Mouse (Mus musculus) midbrain, embryonic 11.5 days (tissue): ENCODE measurements at regions not wholly inside any gene's neighbourhood (a gene's known extent, or its start where the extent isn't known, plus 50 kb on each side); places are given as distances from the start of the nearest gene placed in this dataset.

ENCODE experiments used
- ATAC-seq: fragments of 200-750 bp; cut with Nextera tagmentation; 2 replicates; pipeline ENCODE4 v1.8.0; 2017; ENCODE audit warnings: moderate TSS enrichment, moderate library complexity; ENCODE audit not compliant: low FRiP score
- DNase-seq: peaks from one replicate; pipeline ENCODE4 v3.0.0; 2015; ENCODE audit warnings: low spot score; ENCODE audit errors: missing footprints
- H3K27ac ChIP-seq: fragments of 300-500 bp; sonication (generic); 2 replicates; pipeline ENCODE4 v1.5.1; 2014; ENCODE audit warnings: low read depth, low read length
- H3K27me3 ChIP-seq: fragments of 300-500 bp; sonication (generic); 2 replicates; pipeline ENCODE4 v1.6.1; 2014; ENCODE audit warnings: mild to moderate bottlenecking, low read length, moderate library complexity, mixed read lengths; ENCODE audit not compliant: control insufficient read depth, insufficient read depth
- H3K36me3 ChIP-seq: fragments of 300-500 bp; sonication (generic); 2 replicates; pipeline ENCODE4 v1.6.1; 2014; ENCODE audit warnings: mild to moderate bottlenecking, low read length, moderate library complexity, mixed read lengths; ENCODE audit not compliant: control insufficient read depth, insufficient read depth
- H3K4me1 ChIP-seq: fragments of 300-500 bp; sonication (generic); 2 replicates; pipeline ENCODE4 v1.6.1; 2014; ENCODE audit warnings: low read length; ENCODE audit not compliant: control insufficient read depth, insufficient read depth
- H3K4me2 ChIP-seq: fragments of 300-500 bp; sonication (generic); 2 replicates; pipeline ENCODE4 v1.6.1; 2014; ENCODE audit warnings: mild to moderate bottlenecking, moderate library complexity
- H3K4me3 ChIP-seq: fragments of 300-500 bp; sonication (generic); 2 replicates; pipeline ENCODE4 v1.5.1; 2014; ENCODE audit warnings: low read depth, low read length
- H3K9ac ChIP-seq: fragments of 300-500 bp; sonication (generic); 2 replicates; pipeline ENCODE4 v1.6.1; 2014; ENCODE audit warnings: low read length
- H3K9me3 ChIP-seq: fragments of 300-500 bp; sonication (generic); 2 replicates; pipeline ENCODE4 v1.6.1; 2016; ENCODE audit warnings: low read length; ENCODE audit not compliant: control insufficient read depth
- WGBS: fragments of 180-500 bp; shearing (Covaris S2); extraction: QIAGEN DNeasy Blood & Tissue Kit; methylation state at CpG from one replicate; pipeline ENCODE4 v1.1.7; 2014; 5-methylcytosine and 5-hydroxymethylcytosine counted together

DNA sequence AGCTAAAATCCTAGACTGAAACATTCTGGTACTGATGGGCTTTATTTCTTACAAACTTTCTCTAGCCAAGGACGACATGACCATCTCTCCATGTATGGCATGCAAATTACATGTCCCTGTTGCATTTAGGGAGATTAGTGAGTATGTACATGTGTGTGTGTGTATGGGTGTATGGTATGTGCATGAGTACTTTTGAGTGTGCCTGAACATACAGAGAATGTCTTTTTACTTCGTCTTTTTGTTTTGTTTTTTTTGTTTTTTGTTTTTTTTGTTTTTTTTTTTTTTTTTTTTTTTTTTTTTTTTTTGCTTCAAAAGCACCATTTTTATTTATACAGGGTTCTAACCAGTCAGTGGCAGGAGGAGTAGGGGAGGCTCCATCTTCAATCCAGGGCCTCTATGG, 451.1 kb downstream of the Ipmk start:
- WGBS, result 86% methylated on average over 2 of the region's 2 CpGs
- no peaks in the 10 kb centered on the region for H3K9me3 ChIP-seq
- ATAC-seq (no peak), DNase-seq (no peak)
- no peak overlapping the region for H3K4me2 ChIP-seq
- no peaks in the 10 kb centered on the region for H3K4me1 ChIP-seq
- no peak overlapping the region for H3K4me3 ChIP-seq
- no peak overlapping the region for H3K9ac ChIP-seq
- no peaks in the 10 kb centered on the region for H3K27me3 ChIP-seq
- H3K36me3 ChIP-seq, result no peaks in the 10 kb centered on the region
- H3K27ac ChIP-seq, result no peak overlapping the region

DNA sequence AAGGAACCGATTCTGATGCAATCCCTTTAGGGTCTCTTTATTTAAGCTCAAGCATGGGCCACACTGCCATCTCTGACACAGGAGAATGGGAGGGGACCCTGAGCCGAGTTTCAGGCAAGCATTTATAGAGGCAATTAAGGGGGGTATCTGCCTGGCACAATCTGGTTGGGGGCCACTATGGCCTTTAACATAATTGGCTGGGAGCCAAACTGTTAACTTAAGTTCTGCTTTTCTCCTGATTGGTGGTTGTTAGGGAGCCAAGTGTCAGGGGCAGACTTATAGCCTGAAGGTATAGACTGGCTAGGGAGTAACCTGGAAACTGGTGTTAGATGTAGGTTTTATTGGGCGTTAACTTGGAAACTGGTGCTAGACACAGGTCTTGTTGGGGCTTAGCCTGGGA, 454.9 kb downstream of the Ipmk start:
- Histone ChIP-seq H3K9ac (no peak overlapping the region), H3K36me3 (no peaks in the 10 kb centered on the region), H3K9me3 (no peaks in the 10 kb centered on the region), H3K4me3 (no peak overlapping the region), H3K27me3 (no peaks in the 10 kb centered on the region), H3K4me2 (no peak overlapping the region), H3K4me1 (no peaks in the 10 kb centered on the region), H3K27ac (no peak overlapping the region)
- no peak for ATAC-seq
- no peak for DNase-seq
- WGBS, result 89% methylated on average over 3 of the region's 3 CpGs

- H3K27ac ChIP-seq, result no peak overlapping the region
- ATAC-seq (no peak), DNase-seq (no peak)
- H3K9ac ChIP-seq, result no peak overlapping the region
- 88% methylated on average over 2 of the region's 2 CpGs for WGBS
- H3K36me3 ChIP-seq, result no peaks in the 10 kb centered on the region
- no peaks in the 10 kb centered on the region for H3K4me1 ChIP-seq
- H3K9me3 ChIP-seq, result no peaks in the 10 kb centered on the region
- H3K4me3 ChIP-seq, result no peak overlapping the region
- no peaks in the 10 kb centered on the region for H3K27me3 ChIP-seq
- no peak overlapping the region for H3K4me2 ChIP-seq
Observed at GRCm38 (mm10) chr10:71832633-71833032, 485.1 kb downstream of the Ipmk start.

DNA sequence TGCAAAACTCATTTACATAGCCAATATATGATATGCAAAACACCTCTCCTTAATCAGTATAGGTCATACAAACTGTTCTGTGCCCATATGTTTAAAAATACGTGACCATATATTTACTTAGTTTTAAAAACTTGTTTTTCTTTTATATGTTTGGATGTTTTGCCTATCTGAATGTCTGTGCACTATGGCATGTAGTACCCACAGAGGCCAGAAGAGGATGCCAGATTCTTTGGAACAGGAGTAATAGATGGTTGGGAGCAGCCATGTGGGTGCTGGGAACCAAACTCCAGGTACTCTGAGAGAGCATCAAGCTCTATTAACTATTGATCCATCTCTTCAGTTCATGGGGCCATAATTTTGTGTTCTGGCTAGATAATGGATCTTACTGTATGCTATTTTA, 487.5 kb downstream of the Ipmk start:
- H3K27me3 ChIP-seq, result no peaks in the 10 kb centered on the region
- H3K4me3 ChIP-seq, result no peak overlapping the region
- H3K9me3 ChIP-seq, result no peaks in the 10 kb centered on the region
- DNase-seq (no peak), ATAC-seq (no peak)
- H3K36me3 ChIP-seq, result no peaks in the 10 kb centered on the region
- H3K9ac ChIP-seq, result no peak overlapping the region
- H3K4me2 ChIP-seq, result no peak overlapping the region
- no peak overlapping the region for H3K27ac ChIP-seq
- WGBS, result 80% methylated on average over 1 of the region's 1 CpGs
- no peaks in the 10 kb centered on the region for H3K4me1 ChIP-seq

DNA sequence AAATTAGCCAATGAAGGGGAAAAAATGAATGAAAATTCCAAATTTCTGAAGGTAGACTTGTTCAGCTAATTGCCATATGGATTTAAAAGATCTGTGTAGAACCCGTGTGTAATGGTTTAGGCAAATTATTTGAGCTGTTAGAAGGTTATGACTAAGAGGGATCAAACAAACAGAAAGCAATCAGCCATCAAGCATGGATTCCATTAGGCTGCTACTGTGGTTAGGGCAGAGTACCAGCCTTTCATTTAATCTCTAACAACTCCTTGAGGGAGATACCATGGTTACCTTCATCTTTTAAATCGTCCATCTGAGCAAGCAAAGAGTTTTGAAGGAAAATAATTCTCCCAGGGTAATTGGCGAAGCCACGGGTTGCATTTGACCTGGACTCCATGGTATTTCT, 509.5 kb downstream of the Ipmk start:
- Histone ChIP-seq H3K27ac (no peak overlapping the region), H3K4me1 (no peaks in the 10 kb centered on the region), H3K4me3 (no peak overlapping the region), H3K9ac (no peak overlapping the region), H3K36me3 (no peaks in the 10 kb centered on the region), H3K4me2 (no peak overlapping the region), H3K9me3 (no peaks in the 10 kb centered on the region), H3K27me3 (no peaks in the 10 kb centered on the region)
- no peak for DNase-seq
- WGBS, result 71% methylated on average over 4 of the region's 4 CpGs
- peak; percentile 19; the same call in 1 of the 2 replicates for ATAC-seq

DNA sequence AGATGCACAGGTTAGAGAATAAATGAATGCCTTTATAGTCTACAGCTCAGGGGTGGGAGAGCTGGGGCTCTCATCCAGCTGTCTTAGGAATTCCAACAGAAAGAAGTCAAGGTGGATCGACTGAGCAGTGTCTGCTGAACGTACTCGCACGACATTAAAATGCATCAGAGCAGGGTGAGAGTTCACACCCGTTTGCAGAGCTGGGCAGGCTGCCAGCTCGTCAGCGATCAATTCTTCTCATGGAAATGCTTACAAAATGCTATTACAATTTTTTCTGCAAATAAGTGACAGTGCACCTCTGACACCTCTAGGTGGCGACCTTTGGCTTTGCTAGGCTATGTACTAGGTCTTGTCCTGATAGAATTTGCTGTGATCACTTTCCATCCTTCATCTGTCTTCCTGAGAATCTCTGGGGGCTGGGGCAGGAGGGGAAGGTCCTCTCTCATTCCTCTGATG, 510.0 kb downstream of the Ipmk start:
- Histone ChIP-seq H3K4me1 (no peaks in the 10 kb centered on the region), H3K9me3 (no peaks in the 10 kb centered on the region), H3K4me3 (no peak overlapping the region), H3K27ac (no peak overlapping the region), H3K27me3 (no peaks in the 10 kb centered on the region), H3K9ac (no peak overlapping the region), H3K36me3 (no peaks in the 10 kb centered on the region), H3K4me2 (no peak overlapping the region)
- peak; percentile 85 for ATAC-seq
- peak; percentile 84 for DNase-seq
- WGBS, result 50% methylated on average over 8 of the region's 8 CpGs

DNA sequence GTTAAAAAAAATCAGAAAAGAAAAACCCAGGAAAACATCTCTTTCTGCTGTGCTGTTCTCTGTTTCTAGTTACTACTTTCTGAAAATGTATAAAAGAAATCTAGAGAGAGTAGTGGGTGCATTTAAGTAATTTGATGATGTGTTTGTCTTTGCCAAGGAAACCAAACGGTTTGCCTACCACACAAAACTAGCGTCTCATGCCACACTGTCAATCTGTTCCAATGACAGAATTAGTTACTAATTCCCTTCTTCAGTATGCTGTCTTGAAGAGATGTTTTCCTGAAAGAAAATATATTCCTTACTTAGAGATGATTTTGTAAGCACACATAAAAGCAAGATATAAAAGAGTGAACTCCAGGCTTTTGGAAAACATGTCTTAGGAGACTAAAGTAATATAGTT, 546.2 kb downstream of the Ipmk start:
- no peaks in the 10 kb centered on the region for H3K27me3 ChIP-seq
- WGBS, result 84% methylated on average over 2 of the region's 2 CpGs
- no peak overlapping the region for H3K4me3 ChIP-seq
- DNase-seq (no peak), ATAC-seq (no peak)
- H3K27ac ChIP-seq, result no peak overlapping the region
- H3K4me2 ChIP-seq, result no peak overlapping the region
- no peaks in the 10 kb centered on the region for H3K36me3 ChIP-seq
- no peaks in the 10 kb centered on the region for H3K4me1 ChIP-seq
- no peak overlapping the region for H3K9ac ChIP-seq
- H3K9me3 ChIP-seq, result no peaks in the 10 kb centered on the region

DNA sequence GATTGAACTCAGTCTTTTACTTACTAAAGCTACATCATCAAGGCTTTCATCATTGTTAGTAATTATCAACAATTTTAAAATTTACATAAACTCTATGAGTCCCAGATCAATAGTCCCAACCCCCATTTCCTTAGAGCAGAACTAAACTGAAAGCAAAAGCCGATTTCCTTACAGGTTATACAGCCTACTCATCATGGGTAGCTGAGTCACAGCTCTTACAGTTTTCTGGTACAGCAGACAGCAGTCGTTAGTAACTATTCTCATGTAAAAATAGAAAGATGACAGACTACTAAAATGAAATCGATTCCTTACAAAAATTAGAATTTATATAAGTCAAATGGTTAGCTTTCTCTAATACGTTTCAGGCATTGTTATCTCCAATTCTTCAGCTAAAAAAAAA, 557.5 kb downstream of the Ipmk start:
- Histone ChIP-seq H3K27ac (no peak overlapping the region), H3K9me3 (no peaks in the 10 kb centered on the region), H3K4me3 (no peak overlapping the region), H3K4me2 (no peak overlapping the region), H3K36me3 (no peaks in the 10 kb centered on the region), H3K9ac (no peak overlapping the region), H3K27me3 (no peaks in the 10 kb centered on the region), H3K4me1 (no peaks in the 10 kb centered on the region)
- WGBS, result 79% methylated on average over 4 of the region's 4 CpGs
- DNase-seq, result no peak
- ATAC-seq, result no peak
